Mouse (Mus musculus) left cerebral cortex, postnatal 10 days (tissue): Measurements from ENCODE around the gene Cisd2. TPM values are rescaled to one million over a fixed set of nuclear protein-coding genes. Genes with fewer than 3 reads are reported as not detected.

ENCODE experiments used
- DNase-seq, 2 experiments: peaks; one replicate each; pipeline ENCODE4 v3.0.0; 2021 to 2022; ENCODE audit warnings: low spot score in 2 of 2, mixed read lengths in 1 of 2; ENCODE audit errors: extremely low spot score in 1 of 2
- intact Hi-C: fragments of 180-260 bp; cut with DNase I; formaldehyde crosslinking; loops from one replicate; pipeline ENCODE4 v1.15.1; 2025
- total RNA-seq, 2 experiments: library from RNA; stranded (reverse); gene quantifications; 2 replicates each; pipeline ENCODE4 v1.2.3; 2021

The Cisd2 gene
- 10 to 100 TPM; 35.5 to 39.5 TPM for total RNA-seq

DNA sequence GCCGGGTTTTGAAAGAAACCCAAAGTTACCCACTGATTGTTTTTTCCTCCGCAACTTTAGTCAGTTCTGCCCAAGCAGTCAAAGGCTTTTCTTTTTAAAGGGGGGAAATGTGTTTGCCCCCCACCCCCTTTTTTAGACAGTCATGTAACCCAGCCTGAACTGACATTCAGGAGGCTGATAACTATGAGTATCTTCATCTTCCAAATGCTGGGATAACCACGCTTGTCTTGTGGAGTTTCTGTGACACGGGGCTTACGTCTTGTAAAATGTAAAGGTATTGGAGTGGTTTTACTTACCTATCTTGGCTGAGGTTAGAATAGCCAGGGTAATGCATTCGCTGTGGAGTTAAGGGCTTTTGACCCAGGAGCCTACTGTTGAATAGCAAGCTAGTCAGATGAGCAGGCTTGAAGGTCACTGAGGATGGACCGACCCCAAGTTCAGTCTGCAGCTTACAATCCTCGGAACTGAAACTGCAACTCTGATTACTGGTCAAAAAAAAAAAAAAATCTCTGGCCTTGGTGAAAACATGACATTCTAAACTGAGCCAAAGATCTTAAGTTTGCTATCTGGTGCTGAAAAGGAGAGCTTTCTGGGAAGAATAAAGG lies at the start of gene Cisd2:
Cisd2 (minus strand) TSS at position 318 of the 605 bp plus-strand sequence.
- intact Hi-C loops = no loop called here
- no peak for DNase-seq

- DNase-seq = no peak
- intact Hi-C loops = no loop called here
Observed at GRCm38 (mm10) chr3:135470823-135471222, 47.1 kb upstream of the Cisd2 start.

DNA sequence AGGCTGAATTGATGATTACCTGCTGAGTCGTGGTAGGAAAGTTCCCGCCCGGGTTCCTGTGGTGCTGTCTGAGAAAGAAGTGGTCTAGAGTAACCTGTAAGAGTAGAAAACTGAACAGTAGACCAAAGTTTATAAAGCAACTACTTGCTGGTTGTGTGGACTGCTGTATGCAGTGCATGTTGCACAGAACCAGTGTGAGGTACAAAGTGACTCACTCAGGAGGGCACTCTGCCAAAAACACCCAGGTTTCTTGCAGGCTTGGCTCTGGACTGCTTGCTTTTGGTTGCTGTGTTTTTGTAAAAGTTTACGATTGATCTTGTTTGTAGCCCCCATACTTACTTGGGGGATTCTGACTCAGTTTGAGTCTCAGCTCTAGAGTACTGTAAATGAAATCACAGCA lies 46.2 kb upstream of the Cisd2 start:
- intact Hi-C loops = no loop called here
- peak; percentile 42 to 80 for DNase-seq

DNA sequence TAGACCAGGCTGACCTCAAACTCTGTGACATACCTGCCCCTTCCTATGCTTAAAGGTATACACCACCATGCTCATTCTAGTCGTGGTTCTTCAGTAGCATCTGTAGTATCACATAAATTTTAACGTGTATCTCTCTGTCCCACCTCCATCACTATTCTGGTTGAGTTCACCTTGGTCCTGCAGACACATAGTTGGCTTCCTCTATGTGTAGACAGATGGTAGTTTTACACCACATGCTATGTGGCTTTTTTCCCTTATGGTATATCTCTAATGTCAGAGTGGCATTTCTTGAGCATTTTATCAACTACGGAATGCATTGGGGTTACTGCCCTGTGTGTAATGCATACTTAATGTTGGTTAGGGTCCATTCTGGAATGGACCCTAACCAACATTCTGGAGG lies 45.4 kb upstream of the Cisd2 start:
- intact Hi-C loops = no loop called here

DNA sequence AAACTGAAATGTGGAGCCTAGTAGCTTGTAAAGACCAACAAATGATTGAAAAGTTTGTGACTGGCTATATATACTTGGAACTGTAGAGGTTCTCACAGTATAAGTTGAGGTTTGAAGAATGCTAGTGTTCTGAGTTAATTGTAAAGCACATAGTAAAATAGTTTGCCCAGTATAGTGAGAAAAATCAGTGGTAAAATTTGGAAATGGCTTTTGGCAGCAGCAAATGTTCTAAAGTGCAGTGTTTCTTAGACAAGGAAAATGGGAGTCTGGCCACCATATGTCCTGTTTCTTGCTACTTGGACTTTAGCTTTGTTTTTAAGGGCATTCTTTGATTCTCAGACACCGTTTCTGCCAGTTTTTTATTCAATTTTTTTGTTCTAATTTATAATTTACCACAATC lies 44.7 kb upstream of the Cisd2 start:
- DNase-seq = no peak
- intact Hi-C loops = no loop called here

More for the DNA sequence above, 45.4 kb upstream of the Cisd2 start:
- DNase-seq = no peak

DNA sequence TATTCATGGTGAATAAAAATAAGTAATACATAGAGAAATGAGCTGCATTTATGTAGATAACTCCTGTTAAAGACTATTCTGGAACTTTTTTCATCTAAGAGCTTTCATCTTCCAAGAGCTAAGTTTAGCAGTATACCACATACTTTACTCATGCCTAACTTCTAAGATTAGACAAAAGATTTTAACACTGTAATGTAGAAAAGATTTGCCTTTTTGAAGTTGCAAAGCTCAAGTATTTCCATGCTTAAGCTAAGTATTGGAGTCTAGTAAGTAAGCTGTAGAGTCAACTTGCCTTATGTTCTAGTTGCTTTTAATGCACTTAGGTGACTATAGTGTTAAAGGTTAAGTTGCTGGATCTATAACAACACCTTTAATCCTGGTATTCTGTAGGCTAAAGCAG lies 35.3 kb upstream of the Cisd2 start:
- DNase-seq = no peak
- intact Hi-C loops = loop anchor here (10.0 kb wide), 1 partner anchor 126 kb away; no protein-coding TSS in a partner anchor

DNA sequence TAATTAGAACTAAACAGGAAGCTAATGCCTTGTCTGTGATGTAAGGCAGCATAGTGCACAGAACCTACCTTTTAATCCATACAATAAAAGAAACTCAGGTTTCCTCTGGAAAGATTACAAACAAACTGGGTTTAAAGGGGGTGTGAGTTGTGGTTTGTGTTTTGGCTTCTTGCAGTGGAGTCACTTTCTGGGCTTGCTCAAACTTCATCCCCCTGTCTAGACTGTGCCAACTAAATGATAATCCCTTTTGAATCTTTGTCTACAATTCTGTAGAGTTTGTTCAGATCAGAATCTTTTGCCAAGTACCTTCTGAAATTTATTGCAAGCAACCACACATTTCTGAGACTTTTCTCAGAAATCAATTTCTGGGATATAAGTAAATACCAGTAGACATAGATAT lies 21.2 kb upstream of the Cisd2 start:
- no peak for DNase-seq
- intact Hi-C loops = no loop called here

GRCm38 (mm10) chr3:135440621-135441020 lies 16.9 kb upstream of the Cisd2 start:
- no peak for DNase-seq
- intact Hi-C loops = no loop called here

DNA sequence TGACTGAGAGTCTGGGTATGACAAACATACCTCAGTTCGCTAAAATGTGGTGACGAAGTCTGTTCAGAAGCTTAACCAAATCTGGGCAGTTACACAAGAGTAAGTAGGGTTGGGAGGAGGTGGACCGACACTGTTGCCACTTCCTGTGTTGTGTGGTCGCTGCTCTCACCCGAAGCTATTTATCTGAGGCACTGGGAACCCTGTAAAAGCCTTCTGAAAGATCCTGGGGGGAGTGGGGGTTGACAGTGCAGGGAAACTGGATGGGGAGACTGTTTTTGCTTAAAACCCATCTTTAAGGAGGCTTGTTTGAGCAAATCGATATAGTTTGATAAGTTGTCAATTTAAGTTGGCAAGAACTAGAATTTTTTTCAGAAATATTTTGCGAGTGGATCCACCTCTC lies 16.5 kb upstream of the Cisd2 start:
- intact Hi-C loops = no loop called here
- DNase-seq = peak; percentile 17 to 42

DNA sequence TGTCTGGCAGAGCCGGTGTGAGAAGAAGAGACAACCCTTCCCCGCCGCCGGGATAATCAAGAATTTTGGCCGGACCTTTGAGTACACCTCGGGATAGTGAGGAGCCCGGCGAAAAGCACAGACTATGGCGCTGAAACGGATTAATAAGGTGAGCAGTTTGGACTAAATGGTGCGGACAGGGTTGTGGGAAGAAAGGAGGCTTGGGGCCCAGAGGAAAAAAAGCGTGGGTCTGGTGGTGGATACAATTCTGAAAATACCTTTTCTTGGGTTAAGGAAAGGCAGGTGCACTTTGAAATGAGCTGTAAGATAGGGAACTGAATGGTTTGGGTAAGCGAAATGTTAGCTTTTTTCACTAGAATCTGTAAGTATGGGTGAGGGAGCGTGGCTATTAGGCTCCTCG lies 15.9 kb upstream of the Cisd2 start:
- intact Hi-C loops = no loop called here
- peak in 1 of 2 experiments; percentile 9 for DNase-seq

DNA sequence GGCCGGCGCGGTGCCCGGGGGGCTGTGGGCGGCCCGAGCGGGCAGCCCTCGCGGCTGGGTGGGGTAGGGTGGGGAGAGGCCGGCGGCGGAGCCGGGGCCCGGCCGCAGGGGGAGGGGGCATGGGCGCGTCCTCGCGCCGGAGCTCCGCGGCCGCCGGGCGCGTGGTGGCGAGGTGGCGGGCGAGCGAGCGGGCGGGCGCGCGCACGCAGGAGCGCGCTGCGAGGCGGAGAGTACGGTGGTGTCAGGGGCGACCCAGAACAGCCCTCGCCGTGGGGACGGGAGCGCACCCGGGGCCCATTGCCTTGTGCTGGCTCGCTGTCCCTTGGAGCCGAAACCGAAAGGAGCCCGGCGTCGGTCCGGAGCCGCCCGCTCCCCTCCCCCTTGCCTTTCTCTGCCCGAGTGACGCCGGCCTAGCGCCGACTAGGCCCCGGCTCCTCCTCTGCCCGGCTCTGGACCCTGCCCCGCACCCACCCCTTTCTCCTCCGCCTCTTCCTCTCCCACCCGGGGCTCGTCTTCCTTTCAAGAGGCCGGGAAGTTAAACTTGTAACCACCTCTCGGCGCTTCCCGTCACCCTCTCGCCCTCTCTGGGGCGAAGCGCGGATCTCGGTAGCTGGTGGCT lies 15.3 kb upstream of the Cisd2 start:
- intact Hi-C loops = no loop called here
- DNase-seq = peak; percentile 59 to 94

GRCm38 (mm10) chr3:135438531-135438912 lies 14.8 kb upstream of the Cisd2 start:
- peak; percentile 94 to 98 for DNase-seq
- intact Hi-C loops = no loop called here

DNA sequence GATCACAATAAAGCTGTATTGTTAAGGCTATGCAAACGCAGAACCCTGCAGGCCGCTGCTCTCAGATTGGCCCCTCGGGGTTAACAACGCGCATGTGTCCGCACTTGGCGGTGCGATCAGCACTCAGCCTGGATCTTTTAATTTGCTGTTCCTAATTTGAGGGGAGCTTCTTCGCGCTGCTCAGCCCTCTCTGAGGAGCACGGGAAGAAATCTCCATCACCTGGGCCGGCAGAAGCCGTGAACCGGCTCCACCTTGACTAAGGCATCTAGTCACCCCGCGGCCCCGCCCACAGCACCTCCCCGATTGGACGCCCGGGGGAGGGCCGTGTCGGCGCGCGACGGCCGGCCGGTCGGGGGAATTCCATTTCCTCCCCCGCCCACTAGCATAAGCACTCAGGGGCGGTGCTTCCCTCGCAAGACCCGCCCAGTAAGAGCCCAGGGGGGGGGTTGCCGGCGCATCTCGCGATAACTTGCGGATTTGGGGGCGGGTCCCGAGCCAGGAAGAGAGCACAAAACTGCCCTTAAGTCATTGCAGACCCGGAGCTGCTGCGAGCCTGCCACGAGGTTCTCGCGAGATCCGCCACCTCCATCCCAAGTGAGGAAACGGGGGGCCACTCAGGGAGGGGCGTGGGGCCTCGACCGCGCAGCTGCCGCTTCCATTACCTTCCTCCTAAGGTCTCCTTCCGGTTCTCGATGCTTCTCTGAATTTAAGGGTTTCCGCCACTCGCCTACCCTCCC lies 14.2 kb upstream of the Cisd2 start, which contains the start of gene Ube2d3:
Ube2d3 (plus strand) TSS at position 392 of the 738 bp plus-strand sequence.
- DNase-seq = peak; percentile 99
- intact Hi-C loops = no loop called here

DNA sequence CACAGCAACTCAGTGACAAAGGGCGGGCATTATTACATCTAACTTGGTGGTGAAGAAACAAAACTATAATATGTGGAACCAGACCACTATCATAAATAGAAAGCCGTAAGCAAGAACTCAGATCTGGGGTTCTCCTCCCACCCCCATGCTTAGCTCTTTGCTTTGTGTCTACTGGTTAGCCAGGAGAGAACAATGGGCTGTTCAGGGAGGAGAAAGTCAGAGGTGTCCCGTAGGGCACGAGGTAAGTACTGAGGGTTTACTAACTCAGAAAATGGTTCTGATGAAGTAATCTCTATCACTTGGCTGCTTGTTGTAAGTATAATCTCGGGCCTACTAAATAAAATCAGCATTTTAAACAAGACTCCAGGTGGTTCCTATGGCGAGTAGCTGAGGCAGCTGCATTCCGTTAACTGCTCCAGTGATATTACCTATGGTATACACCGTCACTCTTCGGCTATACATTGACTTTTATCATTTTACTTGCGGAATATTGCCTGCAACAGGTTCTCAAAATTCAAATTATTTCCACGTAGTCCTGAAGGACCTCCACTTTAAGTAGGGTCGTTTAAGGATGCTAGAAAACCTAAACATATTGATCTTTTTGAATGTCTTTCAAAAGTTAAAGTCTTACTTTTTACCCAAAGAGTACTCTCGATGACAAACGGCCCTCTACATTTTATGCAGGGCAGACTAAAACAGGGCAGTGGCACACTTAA lies 13.3 kb upstream of the Cisd2 start:
- DNase-seq = peak in 1 of 2 experiments; percentile 13
- intact Hi-C loops = no loop called here

GRCm38 (mm10) chr3:135422856-135423607 lies 693 bp downstream of the Cisd2 start:
- intact Hi-C loops = no loop called here
- peak; percentile 69 to 92 for DNase-seq

- intact Hi-C loops = no loop called here
- no peak for DNase-seq
Observed at GRCm38 (mm10) chr3:135422232-135422855, 1.4 kb downstream of the Cisd2 start.

DNA sequence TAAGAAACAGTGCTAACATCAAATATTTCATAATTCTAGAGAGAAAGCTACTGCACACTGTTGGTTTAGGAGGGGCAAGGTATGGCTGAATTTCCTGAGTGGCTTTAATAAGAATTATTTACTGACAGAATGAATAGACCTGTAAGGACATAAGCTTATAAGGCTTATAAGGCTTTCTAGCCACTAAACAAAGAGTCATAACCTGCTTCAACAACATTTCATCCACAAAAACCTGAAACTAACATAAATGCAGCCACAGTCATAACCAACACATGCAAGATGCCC lies 2.5 kb downstream of the Cisd2 start:
- no peak for DNase-seq
- intact Hi-C loops = no loop called here

DNA sequence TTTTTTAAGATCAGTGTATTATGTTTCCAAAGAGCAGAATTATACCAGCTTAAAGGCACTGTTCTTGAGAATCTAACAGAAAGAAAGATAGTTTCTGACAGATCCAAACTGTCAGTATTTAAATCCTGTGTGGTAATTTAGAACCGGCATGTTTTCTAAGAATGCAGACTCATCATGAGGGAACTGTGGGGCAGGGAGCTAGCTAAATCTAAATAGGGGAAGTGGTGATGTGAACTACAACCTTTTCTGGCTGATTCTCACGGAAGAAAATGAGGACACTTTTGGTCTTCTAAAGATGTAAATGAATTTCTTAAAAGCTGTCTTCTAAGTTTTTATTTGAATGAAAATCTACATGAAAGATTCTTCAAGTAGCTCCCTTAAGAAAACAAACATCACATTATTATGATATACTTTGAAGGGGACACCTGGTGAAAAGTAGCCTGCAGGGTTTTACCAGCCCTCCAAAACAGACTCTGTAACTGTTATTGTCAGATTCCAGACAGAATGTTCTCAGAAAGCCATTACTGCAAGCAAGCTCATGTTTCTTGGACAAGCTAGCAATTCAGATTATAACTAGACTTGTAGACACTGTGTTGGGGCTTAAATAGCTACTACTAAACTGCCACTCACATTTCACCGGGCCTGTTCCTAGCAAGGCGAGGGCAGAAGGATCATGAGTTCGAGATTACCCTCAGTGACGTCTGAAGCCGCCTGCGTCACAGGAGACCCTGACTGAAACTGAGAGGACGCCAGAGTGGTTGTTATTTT lies 3.0 kb downstream of the Cisd2 start:
- DNase-seq = no peak
- intact Hi-C loops = no loop called here
